17 mouse cellular contexts compared by ENCODE assay signal in genomic region chr10:127036273-127036672, GRCm38 (mm10). TPM values are rescaled to one million over a fixed set of nuclear protein-coding genes. Genes with fewer than 3 reads are reported as not detected.
"Had no signal": no experiment of that assay in that cellular context is flagged by ENCODE, and none has a peak within 500 bp of the region (broad histone marks: within the 10 kb centered on the region; RNA-seq: fewer than 3 reads in every experiment).

No protein-coding gene starts in this region.

- H3K27ac ChIP-seq: hindbrain, embryonic 15.5 days; left cerebral cortex, adult 2 months; limb, embryonic 10.5 days; liver, embryonic 15.5 days; lung, embryonic 15.5 days; macrophage; midbrain, embryonic 15.5 days; neural tube, embryonic 12.5 days had no signal

- H3K36me3 ChIP-seq: hindbrain, embryonic 15.5 days; limb, embryonic 10.5 days; liver, embryonic 15.5 days; lung, embryonic 15.5 days; midbrain, embryonic 15.5 days; neural tube, embryonic 12.5 days had no signal

- H3K27me3 ChIP-seq: lung, embryonic 15.5 days had no signal

- H3K4me2 ChIP-seq: hindbrain, embryonic 15.5 days; liver, embryonic 15.5 days; lung, embryonic 15.5 days; midbrain, embryonic 11.5 days; midbrain, embryonic 15.5 days; neural tube, embryonic 12.5 days had no signal

- H3K9ac ChIP-seq: hindbrain, embryonic 15.5 days; liver, embryonic 15.5 days; lung, embryonic 15.5 days; midbrain, embryonic 15.5 days; neural tube, embryonic 12.5 days had no signal

- ATAC-seq: intestine, embryonic 16.5 days; midbrain, embryonic 15.5 days had no signal

- H3K4me3 ChIP-seq: hindbrain, embryonic 15.5 days; left cerebral cortex, adult 2 months; limb, embryonic 10.5 days; liver, embryonic 15.5 days; lung, embryonic 15.5 days; megakaryocyte, embryonic 14.5 days; midbrain, embryonic 15.5 days; neural tube, embryonic 12.5 days had no signal

- DNase-seq: lung, postnatal 14 days; retina, postnatal 1 day; right cerebral cortex, postnatal 4 days; spleen, adult 18-20 months; thymus, adult 18-20 months; thymus, postnatal 25 days had no signal

- H3K9me3 ChIP-seq: hindbrain, embryonic 15.5 days; limb, embryonic 10.5 days; liver, embryonic 15.5 days; lung, embryonic 15.5 days; megakaryocyte, embryonic 14.5 days; midbrain, embryonic 15.5 days; neural tube, embryonic 12.5 days had no signal

RNA-seq across cellular contexts. Expression of gene Eef1akmt3, which starts 5.0 kb away (rescaled TPM):
- polyA plus RNA-seq: macrophage had no signal

RNA-seq across cellular contexts. Expression of gene Cyp27b1, which starts 11.8 kb away (rescaled TPM):
- polyA plus RNA-seq: liver, embryonic 15.5 days; macrophage; midbrain, embryonic 11.5 days had no signal
